20 mouse cellular contexts compared by ENCODE assay signal in the genomic region with DNA sequence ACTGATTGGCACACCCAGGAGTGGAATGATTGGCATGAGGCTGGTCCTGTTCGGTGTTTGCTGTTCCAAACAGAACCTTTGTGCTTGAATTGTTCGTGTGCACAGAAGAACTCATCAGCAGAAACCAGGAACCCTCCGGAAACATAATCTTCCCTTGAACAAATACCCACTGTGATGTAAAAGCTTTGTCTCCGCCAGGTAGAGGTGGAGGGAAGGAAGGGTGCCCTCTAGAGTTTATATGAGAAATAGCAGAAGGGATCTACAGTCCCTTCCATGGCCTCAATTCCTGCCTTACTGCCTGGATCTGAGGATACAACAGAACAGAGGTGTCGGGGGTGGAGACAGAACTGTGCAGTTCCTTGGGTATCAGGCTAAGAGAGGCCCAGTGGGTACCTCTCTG.
DNase-seq lines count a peak whose midpoint lies in the region; ATAC-seq and TF ChIP-seq lines count a peak whose summit lies in the region.
"Had no signal": no experiment of that assay in that cellular context is flagged by ENCODE, and none has a peak within 500 bp of the region (broad histone marks: within the 10 kb centered on the region; RNA-seq: fewer than 3 reads in every experiment).

No protein-coding gene starts in this region.

- no peak overlapping the region for H3K27ac ChIP-seq in forebrain, postnatal 0 days (ENCODE audit: low read depth, low read length)
- no peak overlapping the region for H3K27ac ChIP-seq in forebrain, embryonic 12.5 days
- no peak overlapping the region for H3K27ac ChIP-seq in left cerebral cortex, adult 2 months
- no peak overlapping the region for H3K27ac ChIP-seq in ES-E14 (ENCODE audit: insufficient read depth, low read depth, low read length, poor library complexity, severe bottlenecking)
- H3K27ac ChIP-seq: embryonic facial prominence, embryonic 12.5 days; forebrain, embryonic 13.5 days; heart, embryonic 13.5 days; hindbrain, embryonic 15.5 days had no signal

- H3K27me3 ChIP-seq in forebrain, postnatal 0 days (ENCODE audit: insufficient read depth, low read length), result no peaks in the 10 kb centered on the region
- H3K27me3 ChIP-seq in forebrain, embryonic 12.5 days, result peaks cover 3% of the 10 kb centered on the region; the same call in 1 of the 2 replicates
- H3K27me3 ChIP-seq: CH12.LX; embryonic facial prominence, embryonic 12.5 days; forebrain, embryonic 13.5 days; heart, embryonic 13.5 days; hindbrain, embryonic 15.5 days had no signal

- no peaks in the 10 kb centered on the region; the same call in 1 of the 2 replicates for H3K4me1 ChIP-seq in forebrain, postnatal 0 days (ENCODE audit: insufficient read depth)
- H3K4me1 ChIP-seq in forebrain, embryonic 12.5 days, result peaks cover 6% of the 10 kb centered on the region; the same call in 1 of the 2 replicates
- no peaks in the 10 kb centered on the region for H3K4me1 ChIP-seq in ES-E14 (ENCODE audit: control insufficient read depth in 2 of 2, insufficient read depth in 2 of 2, low read length in 2 of 2, poor library complexity in 1 of 2)
- H3K4me1 ChIP-seq: embryonic facial prominence, embryonic 12.5 days; heart, embryonic 13.5 days; hindbrain, embryonic 15.5 days had no signal

- in situ Hi-C loops in ES-E14 (cut with MboI; ENCODE audit: low sequenced_read_pairs in 2 of 2, unreplicated experiment in 2 of 2), result no loop called here

- H3K9ac ChIP-seq in forebrain, postnatal 0 days, result no peak overlapping the region
- no peak overlapping the region for H3K9ac ChIP-seq in forebrain, embryonic 12.5 days
- H3K9ac ChIP-seq in ES-E14 (ENCODE audit: insufficient read depth, low read depth, low read length, poor library complexity, severe bottlenecking), result no peak overlapping the region
- H3K9ac ChIP-seq: embryonic facial prominence, embryonic 12.5 days; forebrain, embryonic 13.5 days; heart, embryonic 13.5 days; hindbrain, embryonic 15.5 days had no signal

- H3K4me2 ChIP-seq in forebrain, postnatal 0 days (ENCODE audit: low read depth), result no peak overlapping the region
- no peak overlapping the region for H3K4me2 ChIP-seq in forebrain, embryonic 12.5 days
- H3K4me2 ChIP-seq: embryonic facial prominence, embryonic 12.5 days; forebrain, embryonic 13.5 days; heart, embryonic 13.5 days; hindbrain, embryonic 15.5 days had no signal

- WGBS in forebrain, postnatal 0 days, result 83% methylated on average over 5 of the region's 5 CpGs
- 81% methylated on average over 5 of the region's 5 CpGs for WGBS in forebrain, embryonic 12.5 days

- no peak for ATAC-seq in forebrain, postnatal 0 days
- ATAC-seq in forebrain, embryonic 12.5 days (ENCODE audit: low FRiP score), result no peak
- ATAC-seq: forebrain, embryonic 13.5 days had no signal

- no peak overlapping the region for H3K4me3 ChIP-seq in forebrain, postnatal 0 days (ENCODE audit: low read depth, low read length)
- H3K4me3 ChIP-seq in forebrain, embryonic 12.5 days (replicated peaks), result no peak overlapping the region
- no peak overlapping the region for H3K4me3 ChIP-seq in left cerebral cortex, adult 2 months
- no peak overlapping the region for H3K4me3 ChIP-seq in ES-E14 (ENCODE audit: insufficient read depth in 1 of 2, low read depth in 1 of 2, low read length in 2 of 2, poor library complexity in 1 of 2, severe bottlenecking in 1 of 2)
- H3K4me3 ChIP-seq: embryonic facial prominence, embryonic 12.5 days; forebrain, embryonic 13.5 days; heart, embryonic 13.5 days; hindbrain, embryonic 15.5 days had no signal

- 0 out of 2 replicates have a peak, but pooled peaks have one; percentile 3 for TF ChIP-seq CTCF in forebrain, postnatal 0 days (IDR thresholded peaks at IDR 0.05; ENCODE audit: low read depth)
- peak; percentile 44 for TF ChIP-seq CTCF in left cerebral cortex, adult 2 months (IDR thresholded peaks at IDR 0.05)
- peak; percentile 12; the same call in 1 of the 2 replicates for TF ChIP-seq CTCF in brain, embryonic 14.5 days (IDR thresholded peaks at IDR 0.05; ENCODE audit: borderline replicate concordance, extremely low read depth, insufficient read depth, insufficient read length)

- TF ChIP-seq POLR2A in brain, embryonic 14.5 days (IDR thresholded peaks at IDR 0.05; ENCODE audit: borderline replicate concordance, extremely low read depth, insufficient read depth, insufficient read length, poor library complexity, severe bottlenecking), result no peak

- DNase-seq in forebrain, postnatal 0 days, result no peak
- DNase-seq in left cerebral cortex, adult 2 months (ENCODE audit: extremely low spot score in 1 of 2, low spot score in 2 of 2), result no peak
- no peak for DNase-seq in left cerebral cortex, adult 9 months (ENCODE audit: low spot score in 2 of 2)
- DNase-seq in ES-E14 (ENCODE audit: low read depth, low spot score), result peak; percentile 31
- DNase-seq in brain, embryonic 14.5 days (ENCODE audit: low read depth), result no peak
- DNase-seq in kidney, adult 11 months, result no peak
- no peak for DNase-seq in yolk sac, embryonic 10.5 days (ENCODE audit: low spot score)
- DNase-seq: adrenal gland, postnatal 10 days; cerebellum, adult 8-10 months; cerebellum, postnatal 14 days; gastrocnemius, postnatal 36 days; heart, adult 11 months; heart, postnatal 36 days; kidney, adult 18-20 months had no signal

- intact Hi-C loops in left cerebral cortex, adult 2 months (cut with DNase I), result loop anchor here (5.0 kb wide), 1 partner anchor 726 kb away; the partner anchor contains the start of gene Tmem132b

- no peaks in the 10 kb centered on the region for H3K9me3 ChIP-seq in forebrain, postnatal 0 days (ENCODE audit: low read length)
- H3K9me3 ChIP-seq in forebrain, embryonic 12.5 days, result no peaks in the 10 kb centered on the region
- H3K9me3 ChIP-seq in ES-E14 (ENCODE audit: control insufficient read depth, insufficient read depth, low read depth, low read length), result no peaks in the 10 kb centered on the region
- H3K9me3 ChIP-seq: forebrain, embryonic 13.5 days; hindbrain, embryonic 15.5 days had no signal

- no peaks in the 10 kb centered on the region for H3K36me3 ChIP-seq in forebrain, postnatal 0 days (ENCODE audit: insufficient read depth)
- H3K36me3 ChIP-seq in forebrain, embryonic 12.5 days (replicated peaks), result no peaks in the 10 kb centered on the region
- no peaks in the 10 kb centered on the region for H3K36me3 ChIP-seq in ES-E14 (ENCODE audit: control insufficient read depth, insufficient read depth, low read length, poor library complexity, severe bottlenecking)
- H3K36me3 ChIP-seq: embryonic facial prominence, embryonic 12.5 days; heart, embryonic 13.5 days; hindbrain, embryonic 15.5 days had no signal

TF ChIP-seq in ES-E14, 5 proteins besides CTCF, POLR2A, EP300 and RAD21:
- no peak for TF ChIP-seq MAFK (IDR thresholded peaks at IDR 0.05; ENCODE audit: insufficient read depth, low read depth, low read length)
- TF ChIP-seq HCFC1 (IDR thresholded peaks at IDR 0.05; ENCODE audit: borderline replicate concordance, insufficient read depth, low read length), result no peak
- no peak for TF ChIP-seq ZNF384 (IDR thresholded peaks at IDR 0.05; ENCODE audit: low read depth, low read length)
